In genomic region chr6:34780943-34781289, GRCm38 (mm10) we compare ENCODE assay signal across 8 mouse cellular contexts. TPM values are rescaled to one million over a fixed set of nuclear protein-coding genes. Genes with fewer than 3 reads are reported as not detected.
DNase-seq lines count a peak whose midpoint lies in the region; ATAC-seq and TF ChIP-seq lines count a peak whose summit lies in the region.

No protein-coding gene starts in this region.

- peak overlapping the region; percentile 95 for H3K9ac ChIP-seq in lung, embryonic 15.5 days
- H3K9ac ChIP-seq in limb, embryonic 12.5 days (replicated peaks): peak overlapping the region; percentile 94

- TF ChIP-seq CTCF in olfactory bulb, adult 2 months (IDR thresholded peaks at IDR 0.05; ENCODE audit: insufficient read depth, low read depth, low read length): no peak

- DNase-seq in lung, postnatal 4 days: no peak
- DNase-seq in adrenal gland, adult 18-20 months (ENCODE audit: low spot score in 2 of 2): no peak
- no peak for DNase-seq in cerebellum, adult 18-20 months
- DNase-seq in spleen, postnatal 14 days (ENCODE audit: low spot score in 2 of 2): no peak

- peak overlapping the region; percentile 100 for H3K27ac ChIP-seq in lung, embryonic 15.5 days
- H3K27ac ChIP-seq in limb, embryonic 12.5 days: peak overlapping the region; percentile 97
- peak overlapping the region; percentile 97 for H3K27ac ChIP-seq in olfactory bulb, adult 2 months (ENCODE audit: insufficient read depth, low read depth, low read length)

- 0 out of 2 replicates have a peak, but pooled peaks cover 3% of the 10 kb centered on the region for H3K4me1 ChIP-seq in lung, embryonic 15.5 days
- no peaks in the 10 kb centered on the region for H3K4me1 ChIP-seq in limb, embryonic 12.5 days (replicated peaks)
- no peaks in the 10 kb centered on the region for H3K4me1 ChIP-seq in olfactory bulb, adult 2 months (ENCODE audit: control insufficient read depth, insufficient read depth, low read length)

- no peaks in the 10 kb centered on the region for H3K27me3 ChIP-seq in lung, embryonic 15.5 days
- H3K27me3 ChIP-seq in limb, embryonic 12.5 days: no peaks in the 10 kb centered on the region

- peak overlapping the region; percentile 74 for H3K4me3 ChIP-seq in lung, embryonic 15.5 days
- peak overlapping the region; percentile 69 for H3K4me3 ChIP-seq in limb, embryonic 12.5 days (replicated peaks)
- peak overlapping the region; percentile 83 for H3K4me3 ChIP-seq in olfactory bulb, adult 2 months (ENCODE audit: insufficient read depth, low read depth, low read length)

- H3K9me3 ChIP-seq in lung, embryonic 15.5 days: no peaks in the 10 kb centered on the region
- H3K9me3 ChIP-seq in limb, embryonic 12.5 days: no peaks in the 10 kb centered on the region

- H3K4me2 ChIP-seq in lung, embryonic 15.5 days: peak overlapping the region; percentile 84
- H3K4me2 ChIP-seq in limb, embryonic 12.5 days: peak overlapping the region; percentile 71

- TF ChIP-seq POLR2A in olfactory bulb, adult 2 months (IDR thresholded peaks at IDR 0.05; ENCODE audit: insufficient read depth, low read depth, low read length): no peak

- ATAC-seq in lung, embryonic 15.5 days (ENCODE audit: borderline replicate concordance, extremely low read depth, low FRiP score, low TSS enrichment): no peak
- peak; percentile 2; the same call in 1 of the 2 replicates for ATAC-seq in erythroid progenitor cell, adult 5-6 weeks (replicated peaks; ENCODE audit: low FRiP score, poor library complexity, severe bottlenecking)
- no peak for ATAC-seq in limb, embryonic 12.5 days (ENCODE audit: insufficient number of reproducible peaks, insufficient read depth, low FRiP score, low TSS enrichment, low read depth)

- 2% methylated on average over 13 of the region's 13 CpGs for WGBS in lung, embryonic 15.5 days
- WGBS in limb, embryonic 12.5 days: 4% methylated on average over 13 of the region's 13 CpGs
- WGBS in olfactory bulb, adult 2 months: 3% methylated on average over 13 of the region's 13 CpGs

- H3K36me3 ChIP-seq in lung, embryonic 15.5 days: peaks cover 10% of the 10 kb centered on the region; the same call in 1 of the 2 replicates
- H3K36me3 ChIP-seq in limb, embryonic 12.5 days: peaks cover 6% of the 10 kb centered on the region; the same call in 1 of the 2 replicates

RNA-seq across cellular contexts. Expression of gene Agbl3, which starts 0.7 kb away (rescaled TPM):
- 9.2 and 11.4 TPM in 2 replicates for polyA plus RNA-seq in lung, embryonic 15.5 days (2015; fragmentation: Nextera tagmentation; extraction: Ambion mirVana)
- 4.2 and 15.1 TPM in 2 replicates for total RNA-seq in erythroid progenitor cell, adult 5-6 weeks (2015; ENCODE audit: low replicate concordance)
- 8.6 TPM in 1 of 2 replicates, not detected in the other for total RNA-seq in erythroid progenitor cell, adult 5-6 weeks (2017; ENCODE audit: low replicate concordance)
- 8.2 and 8.3 TPM in 2 replicates for polyA plus RNA-seq in limb, embryonic 12.5 days (2016; fragmentation: Nextera tagmentation; extraction: Ambion mirVana)
- not detected in 2 replicates for polyA plus RNA-seq in olfactory bulb, adult 2 months (2012; ENCODE audit: insufficient read depth, insufficient read length, low replicate concordance, missing spikeins)
- total RNA-seq in adrenal gland, adult 18-20 months (2021): 1 to 10 TPM; 8.9 to 9.4 TPM
